Mouse (Mus musculus) liver, adult (tissue): ENCODE measurements around the gene Gabrb3.

Experiments used
- GATA4 ChIP-seq: IDR thresholded peaks from 2 replicates; pipeline ENCODE4 v1.6.1; 2014; ENCODE audit warnings: mild to moderate bottlenecking, low read length; ENCODE audit not compliant: insufficient replicate concordance

Gabrb3 gene

DNA sequence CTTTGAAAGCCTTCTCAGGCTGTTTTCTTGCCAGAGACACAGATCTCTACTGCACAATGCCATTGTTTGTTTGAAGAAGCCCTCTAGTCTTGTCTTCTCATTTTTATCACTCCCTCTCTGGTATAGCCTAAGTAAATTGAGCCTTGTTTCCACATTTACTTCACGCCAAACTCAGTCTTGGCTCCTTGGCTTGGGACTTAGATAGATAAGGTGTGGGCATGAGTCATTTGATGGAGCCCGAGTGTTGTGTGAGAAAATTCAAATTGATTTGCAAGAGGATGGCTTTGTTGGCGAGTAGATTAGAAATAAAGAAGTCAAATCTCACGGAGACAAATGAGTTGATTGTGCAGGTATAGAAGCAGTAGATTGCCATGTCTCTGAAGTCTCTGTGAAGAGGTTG lies 204.2 kb downstream of the Gabrb3 start:
- TF ChIP-seq GATA4, result no peak

DNA sequence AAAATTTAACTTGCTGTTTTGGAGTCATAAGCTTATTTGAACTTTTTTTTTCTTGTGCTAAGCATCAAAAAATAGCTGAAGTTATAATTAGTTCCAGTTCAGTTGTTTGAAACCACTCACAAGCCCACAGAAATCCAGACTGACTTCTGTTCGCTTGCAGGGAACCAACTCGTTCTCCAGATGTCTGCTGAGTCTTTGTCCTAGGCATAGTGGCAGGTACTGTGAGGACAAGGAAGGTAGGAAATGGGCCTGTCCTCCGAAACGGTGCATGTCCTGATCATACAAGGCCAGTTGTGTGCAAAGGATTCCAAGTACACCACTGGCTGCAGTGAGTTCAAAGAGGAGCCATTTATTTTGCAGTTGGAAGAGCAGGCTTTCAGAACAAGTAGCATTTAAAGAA lies 215.5 kb downstream of the Gabrb3 start:
- no peak for TF ChIP-seq GATA4

GRCm38 (mm10) chr7:57635687-57636086 lies 216.2 kb downstream of the Gabrb3 start:
- TF ChIP-seq GATA4, result no peak

DNA sequence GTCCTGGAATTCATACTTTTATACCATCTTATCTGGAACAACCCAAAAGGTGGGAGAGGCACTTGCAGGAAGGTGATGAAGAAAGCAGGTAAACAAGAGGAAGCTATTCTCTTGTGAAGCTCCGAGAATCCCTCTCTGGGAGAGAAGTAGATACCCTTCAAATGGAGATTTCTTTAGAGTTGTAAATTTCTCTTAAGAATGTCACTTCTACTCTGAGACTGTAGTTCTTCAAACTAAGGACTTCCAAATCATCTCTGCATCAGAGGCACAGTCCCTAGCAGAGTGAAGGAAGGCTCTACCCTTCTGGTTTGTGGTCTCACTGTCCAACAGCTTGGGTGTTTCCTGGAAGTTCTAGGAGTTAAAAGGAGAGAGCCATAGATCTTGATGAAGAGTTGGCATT lies 221.3 kb downstream of the Gabrb3 start:
- TF ChIP-seq GATA4, result no peak

GRCm38 (mm10) chr7:57647345-57647744 lies 227.9 kb downstream of the Gabrb3 start:
- no peak for TF ChIP-seq GATA4

DNA sequence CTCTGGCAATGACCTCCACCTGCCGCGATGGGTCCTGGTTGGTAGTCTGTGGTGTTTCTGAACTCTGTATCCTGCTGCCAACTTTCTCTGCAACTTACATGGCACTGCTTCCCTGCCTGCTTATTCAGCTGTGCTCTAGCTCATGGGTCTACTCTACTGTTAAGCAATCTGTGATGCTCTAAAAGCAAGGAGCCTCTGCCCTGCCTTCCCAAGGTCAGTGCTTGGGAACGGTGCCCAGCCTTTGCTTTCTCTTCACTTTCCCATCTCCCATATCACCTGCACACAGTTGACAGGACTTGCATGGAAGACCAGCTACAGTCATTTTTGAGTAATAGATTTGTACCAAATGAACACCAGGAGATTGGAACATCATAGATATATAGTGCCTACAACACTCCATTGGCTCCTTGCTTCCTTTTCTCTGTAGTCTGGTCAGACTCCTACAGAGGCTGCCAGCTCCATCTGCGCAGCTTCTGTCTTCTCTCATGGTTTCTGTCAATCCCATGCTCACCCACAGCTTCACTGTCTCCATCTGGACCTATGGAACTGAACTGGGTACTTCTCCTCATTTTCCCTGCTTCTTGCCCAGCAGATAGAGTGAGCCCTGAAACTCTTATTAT lies 228.8 kb downstream of the Gabrb3 start:
- no peak for TF ChIP-seq GATA4

DNA sequence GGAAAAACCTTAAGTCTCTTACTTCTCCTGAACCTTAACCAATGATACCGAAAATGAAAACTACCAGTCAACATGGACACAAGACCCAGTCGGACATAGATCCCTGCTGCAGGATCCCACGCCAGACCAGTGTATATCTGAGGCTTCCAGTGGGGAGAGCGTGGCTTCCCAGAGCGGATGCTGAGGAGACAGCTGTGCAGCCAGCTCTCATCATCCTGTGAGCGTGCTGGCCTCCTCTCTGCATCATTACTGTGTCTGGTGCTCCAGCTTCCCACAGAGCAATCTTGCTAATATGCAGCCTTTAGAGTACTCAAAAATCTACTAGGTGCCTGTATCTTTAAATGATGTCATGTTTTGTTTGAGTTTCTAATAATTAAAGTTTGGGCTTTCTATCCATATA lies 257.9 kb downstream of the Gabrb3 start:
- TF ChIP-seq GATA4, result no peak

GRCm38 (mm10) chr7:57689836-57690235 lies 270.3 kb downstream of the Gabrb3 start:
- no peak for TF ChIP-seq GATA4

DNA sequence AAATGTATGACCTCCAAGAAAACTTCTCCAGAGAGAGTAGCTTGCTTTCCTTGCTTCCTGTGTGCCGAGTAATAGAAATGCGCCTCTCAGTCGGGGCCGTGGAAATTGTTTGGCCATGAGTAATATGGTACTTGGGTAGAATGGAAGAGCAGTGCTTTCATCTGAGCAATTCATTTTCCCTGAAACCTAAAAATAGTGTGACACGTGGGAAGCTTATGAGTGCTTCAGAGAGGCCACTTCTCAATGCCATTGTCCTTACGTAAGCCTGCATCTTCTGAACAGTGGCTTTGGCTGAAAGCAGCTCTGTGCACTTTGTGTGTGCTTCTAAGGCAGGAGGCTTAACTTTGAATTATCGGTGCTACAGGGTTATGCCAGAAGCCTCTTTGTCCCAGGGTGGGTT lies 280.9 kb downstream of the Gabrb3 start:
- no peak for TF ChIP-seq GATA4

- TF ChIP-seq GATA4, result no peak
These were observed 281.6 kb downstream of the Gabrb3 start for GRCm38 (mm10) chr7:57701046-57701445.

GRCm38 (mm10) chr7:57703580-57703979 lies 284.1 kb downstream of the Gabrb3 start:
- TF ChIP-seq GATA4, result no peak

GRCm38 (mm10) chr7:57706092-57706491 lies 286.6 kb downstream of the Gabrb3 start:
- no peak for TF ChIP-seq GATA4

DNA sequence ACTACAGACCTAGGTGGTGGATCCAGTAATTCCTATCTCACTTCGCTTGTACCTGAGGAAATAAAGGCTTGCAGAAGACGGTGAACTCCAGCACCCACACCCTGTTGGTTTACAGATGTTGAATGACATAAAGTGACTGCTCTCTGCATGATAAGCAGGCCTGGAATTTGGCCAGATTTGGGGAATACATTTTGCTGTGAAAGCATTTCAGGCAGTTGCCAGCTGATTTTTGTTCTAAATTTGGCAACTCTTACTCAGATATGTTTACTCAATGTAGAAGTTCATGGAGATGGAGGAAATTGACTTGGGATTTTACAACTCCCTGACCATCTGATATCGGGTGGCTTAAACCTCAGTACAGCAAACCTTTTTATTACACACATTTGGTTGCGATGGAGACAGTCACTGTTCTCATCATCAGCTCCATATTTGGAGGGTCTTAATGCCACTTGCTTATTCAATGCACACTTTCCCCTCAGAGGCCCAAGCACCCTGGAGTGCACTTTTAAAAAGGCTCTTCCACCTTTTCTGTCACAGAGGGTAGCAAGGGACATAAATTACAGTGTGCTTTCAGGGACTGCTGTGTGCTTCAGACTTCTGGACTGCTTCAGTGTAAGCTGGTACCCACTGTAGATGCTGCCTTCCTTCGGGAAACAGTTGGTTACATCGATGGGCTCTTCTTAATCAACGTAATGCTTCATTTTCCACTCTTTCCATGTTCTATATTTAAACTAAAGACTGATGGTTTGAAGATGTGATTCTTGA lies 287.7 kb downstream of the Gabrb3 start:
- no peak for TF ChIP-seq GATA4

GRCm38 (mm10) chr7:57711709-57712108 lies 292.2 kb downstream of the Gabrb3 start:
- no peak for TF ChIP-seq GATA4

DNA sequence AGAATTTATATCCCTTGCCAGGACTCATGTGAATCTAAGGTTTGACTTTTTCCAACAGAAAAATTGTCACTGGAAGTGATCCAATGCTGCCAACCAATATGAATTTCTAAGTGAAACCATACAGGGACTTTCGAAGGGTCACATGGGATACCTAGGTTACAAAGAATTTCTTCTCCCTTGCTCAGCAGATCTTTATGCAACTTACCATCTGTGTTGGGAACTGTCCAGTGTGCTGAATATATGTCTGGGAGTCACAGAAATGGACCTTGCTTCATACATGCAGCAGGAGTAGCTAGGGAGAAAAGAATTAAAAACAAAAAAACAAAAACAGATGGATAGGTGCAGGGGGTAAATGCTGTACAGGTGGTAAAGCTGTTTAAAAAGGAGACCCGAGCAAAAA lies 327.3 kb downstream of the Gabrb3 start:
- TF ChIP-seq GATA4, result no peak

- no peak for TF ChIP-seq GATA4
These were observed 341.0 kb downstream of the Gabrb3 start for GRCm38 (mm10) chr7:57760466-57760865.

- no peak for TF ChIP-seq GATA4
These were observed 359.3 kb downstream of the Gabrb3 start for GRCm38 (mm10) chr7:57778754-57779153.
